27 mouse cellular contexts compared by ENCODE assay signal in the genomic region with DNA sequence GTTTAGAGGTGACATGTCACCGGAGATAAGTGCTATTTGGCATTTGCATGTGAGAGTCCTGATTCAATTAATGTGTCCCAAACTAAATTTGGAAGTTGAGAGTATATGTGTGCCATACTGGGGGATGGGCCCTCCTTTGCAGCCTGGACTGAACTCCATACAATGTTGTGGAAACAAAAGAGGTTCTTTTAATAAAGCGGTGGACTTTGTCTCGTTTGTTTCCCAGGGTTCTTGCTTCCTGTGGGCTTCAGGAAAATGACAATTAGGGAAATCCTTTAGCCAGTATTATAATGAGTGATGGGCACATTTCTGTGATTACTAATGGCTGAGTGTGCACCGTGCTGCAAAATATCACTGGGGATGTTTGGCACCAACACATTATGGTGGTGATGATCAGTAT.
DNase-seq lines count a peak whose midpoint lies in the region; ATAC-seq lines count a peak whose summit lies in the region.
"Had no signal": no experiment of that assay in that cellular context is flagged by ENCODE, and none has a peak within 500 bp of the region (broad histone marks: within the 10 kb centered on the region; RNA-seq: fewer than 3 reads in every experiment).

No protein-coding gene starts in this region.

- H3K36me3 ChIP-seq in midbrain, embryonic 11.5 days (ENCODE audit: control insufficient read depth, insufficient read depth, low read length): no peaks in the 10 kb centered on the region
- no peaks in the 10 kb centered on the region for H3K36me3 ChIP-seq in midbrain, embryonic 15.5 days (replicated peaks)
- H3K36me3 ChIP-seq: embryonic facial prominence, embryonic 10.5 days; embryonic facial prominence, embryonic 13.5 days; forebrain, embryonic 12.5 days; forebrain, embryonic 15.5 days; heart, embryonic 10.5 days; heart, embryonic 13.5 days; hindbrain, embryonic 12.5 days; hindbrain, embryonic 15.5 days had no signal

- H3K4me3 ChIP-seq in midbrain, embryonic 11.5 days (ENCODE audit: low read depth, low read length): no peak overlapping the region
- no peak overlapping the region for H3K4me3 ChIP-seq in midbrain, embryonic 15.5 days
- H3K4me3 ChIP-seq: embryonic facial prominence, embryonic 10.5 days; embryonic facial prominence, embryonic 13.5 days; erythroblast, embryonic 14.5 days; forebrain, embryonic 12.5 days; forebrain, embryonic 15.5 days; heart, adult 2 months; heart, embryonic 10.5 days; heart, embryonic 13.5 days; hindbrain, embryonic 12.5 days; hindbrain, embryonic 15.5 days had no signal

- WGBS in midbrain, embryonic 11.5 days: 85% methylated on average over 4 of the region's 4 CpGs
- 66% methylated on average over 4 of the region's 4 CpGs for WGBS in midbrain, embryonic 15.5 days

- H3K27ac ChIP-seq in midbrain, embryonic 11.5 days (ENCODE audit: low read depth, low read length): no peak overlapping the region
- H3K27ac ChIP-seq in midbrain, embryonic 15.5 days: no peak overlapping the region
- H3K27ac ChIP-seq: embryonic facial prominence, embryonic 10.5 days; embryonic facial prominence, embryonic 13.5 days; forebrain, embryonic 12.5 days; forebrain, embryonic 15.5 days; heart, adult 2 months; heart, embryonic 10.5 days; heart, embryonic 13.5 days; hindbrain, embryonic 12.5 days; hindbrain, embryonic 15.5 days had no signal

- H3K4me2 ChIP-seq in midbrain, embryonic 11.5 days: no peak overlapping the region
- H3K4me2 ChIP-seq in midbrain, embryonic 15.5 days: no peak overlapping the region
- H3K4me2 ChIP-seq: embryonic facial prominence, embryonic 13.5 days; forebrain, embryonic 12.5 days; forebrain, embryonic 15.5 days; heart, embryonic 13.5 days; hindbrain, embryonic 12.5 days; hindbrain, embryonic 15.5 days had no signal

- peak; percentile 43 for DNase-seq in kidney, postnatal 10 days
- DNase-seq in kidney, adult 9 months: no peak
- DNase-seq in midbrain, embryonic 11.5 days (ENCODE audit: low spot score, missing footprints): peak; percentile 2
- peak; percentile 73 for DNase-seq in retina, postnatal 1 day
- DNase-seq in left cerebral cortex, adult 9 months (ENCODE audit: low spot score in 2 of 2): no peak
- DNase-seq: adrenal gland, adult 8-10 months; adrenal gland, postnatal 25 days; cerebellum, adult 11-12 months; cerebellum, adult 8-10 months; cerebellum, postnatal 10 days; cerebellum, postnatal 36 days; embryo, embryonic 11 days; gastrocnemius, postnatal 25 days; heart, adult 2 months; heart, postnatal 14 days had no signal

- no peak overlapping the region for H3K9ac ChIP-seq in midbrain, embryonic 11.5 days (ENCODE audit: low read length)
- no peak overlapping the region for H3K9ac ChIP-seq in midbrain, embryonic 15.5 days
- H3K9ac ChIP-seq: embryonic facial prominence, embryonic 13.5 days; forebrain, embryonic 12.5 days; forebrain, embryonic 15.5 days; heart, embryonic 13.5 days; hindbrain, embryonic 12.5 days; hindbrain, embryonic 15.5 days had no signal

- H3K4me1 ChIP-seq in midbrain, embryonic 11.5 days (ENCODE audit: control insufficient read depth, insufficient read depth, low read length): no peaks in the 10 kb centered on the region
- peaks cover 9% of the 10 kb centered on the region; the same call in 1 of the 2 replicates for H3K4me1 ChIP-seq in midbrain, embryonic 15.5 days
- H3K4me1 ChIP-seq: embryonic facial prominence, embryonic 13.5 days; heart, embryonic 10.5 days had no signal

- H3K27me3 ChIP-seq in midbrain, embryonic 11.5 days (ENCODE audit: control insufficient read depth, insufficient read depth, low read length): no peaks in the 10 kb centered on the region
- H3K27me3 ChIP-seq in midbrain, embryonic 15.5 days (replicated peaks): no peaks in the 10 kb centered on the region
- H3K27me3 ChIP-seq: embryonic facial prominence, embryonic 13.5 days; forebrain, embryonic 15.5 days; hindbrain, embryonic 12.5 days; hindbrain, embryonic 15.5 days had no signal

- ATAC-seq in midbrain, embryonic 11.5 days (ENCODE audit: low FRiP score): no peak
- ATAC-seq in midbrain, embryonic 15.5 days (replicated peaks): no peak
- ATAC-seq: activated CD4-positive, CD25-positive, alpha-beta regulatory T cell, adult 4 months; CD4-positive, CD25-positive, alpha-beta regulatory T cell, adult 4 months; forebrain, embryonic 15.5 days had no signal

- no peaks in the 10 kb centered on the region for H3K9me3 ChIP-seq in midbrain, embryonic 11.5 days (ENCODE audit: control insufficient read depth, low read length)
- no peaks in the 10 kb centered on the region for H3K9me3 ChIP-seq in midbrain, embryonic 15.5 days
- H3K9me3 ChIP-seq: embryonic facial prominence, embryonic 10.5 days; embryonic facial prominence, embryonic 13.5 days; forebrain, embryonic 12.5 days; forebrain, embryonic 15.5 days; heart, embryonic 10.5 days; heart, embryonic 13.5 days; hindbrain, embryonic 12.5 days; hindbrain, embryonic 15.5 days had no signal

Comparison
In these comparisons a context has a peak if more than half of its experiments do, and no peak if none do; other contexts are left out.
1. DNase-seq: peak in kidney, postnatal 10 days (single experiment), midbrain, embryonic 11.5 days (single experiment) and retina, postnatal 1 day (single experiment); none in kidney, adult 9 months (single experiment) and left cerebral cortex, adult 9 months (0 of 2).